Mouse (Mus musculus): ENCODE measurements around the gene Ahsa2. TPM values are rescaled to one million over a fixed set of nuclear protein-coding genes. Genes with fewer than 3 reads are reported as not detected.
A peak's percentile ranks its signal among the peaks of the same experiment; 100 is the strongest.
"Not testable (repeated sequence)": the region's sequence is repeated elsewhere in the genome, so short reads cannot be mapped to it uniquely, and the experiment has no call there.

The Ahsa2 gene
- 10 to 100 TPM; 40.8 to 55.9 (median 48.0) TPM for total RNA-seq (2022)

- peak; percentile 92 to 93 for DNase-seq (ENCODE audit: low spot score in 2 of 2)
Measured at GRCm38 (mm10) chr11:23497718-23498509, at the start of gene Ahsa2. TSS of gene Ahsa2 (minus strand) at chr11:23498030.

DNA sequence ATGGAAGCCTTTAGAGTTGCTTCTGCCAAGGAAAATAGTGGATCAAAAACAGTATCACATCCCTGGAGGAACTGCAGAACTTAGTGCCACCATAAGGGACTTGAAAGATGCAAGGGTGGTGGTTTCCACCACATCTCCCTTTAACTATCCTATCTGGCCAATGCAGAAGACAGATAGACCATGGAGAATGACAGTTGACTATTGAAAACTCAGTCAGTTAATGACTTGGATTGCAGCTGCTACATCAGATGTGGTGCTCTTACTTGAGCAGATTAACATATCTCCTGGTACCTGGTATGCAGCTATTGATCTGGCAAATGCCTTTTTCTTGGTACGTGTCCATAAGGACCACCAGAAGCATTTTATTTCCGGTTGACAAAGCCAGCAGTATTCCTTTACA lies 39.6 kb upstream of the Ahsa2 start:
- DNase-seq (ENCODE audit: low spot score in 2 of 2) = no peak

- DNase-seq (ENCODE audit: low spot score in 2 of 2) = peak; percentile 27 to 34
Measured at GRCm38 (mm10) chr11:23520473-23521205, 22.8 kb upstream of the Ahsa2 start, which contains the start of gene 1700093K21Rik. TSS of gene 1700093K21Rik (minus strand) at chr11:23521155.

- DNase-seq (ENCODE audit: low spot score in 2 of 2) = no peak
Measured at GRCm38 (mm10) chr11:23518981-23519380, 21.2 kb upstream of the Ahsa2 start.

DNA sequence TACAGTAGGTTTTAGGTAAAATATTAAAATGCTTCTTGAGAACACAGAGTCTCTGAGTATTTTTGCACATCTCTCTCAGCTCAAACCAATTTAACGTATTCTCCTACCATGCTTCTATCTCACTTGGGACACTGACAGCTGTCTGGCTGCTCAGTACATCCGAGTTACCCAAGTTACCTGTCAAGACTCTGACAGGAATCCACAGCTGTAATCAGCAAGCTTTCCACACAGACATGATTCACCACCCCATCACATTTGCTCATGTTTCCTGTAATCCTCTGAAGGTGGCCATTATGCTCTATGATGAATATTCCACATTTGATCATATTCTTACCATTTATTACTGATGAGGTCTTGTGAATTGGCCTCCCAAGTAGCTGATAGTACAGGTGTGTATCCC lies 17.5 kb upstream of the Ahsa2 start:
- DNase-seq (ENCODE audit: low spot score in 2 of 2) = no peak

DNA sequence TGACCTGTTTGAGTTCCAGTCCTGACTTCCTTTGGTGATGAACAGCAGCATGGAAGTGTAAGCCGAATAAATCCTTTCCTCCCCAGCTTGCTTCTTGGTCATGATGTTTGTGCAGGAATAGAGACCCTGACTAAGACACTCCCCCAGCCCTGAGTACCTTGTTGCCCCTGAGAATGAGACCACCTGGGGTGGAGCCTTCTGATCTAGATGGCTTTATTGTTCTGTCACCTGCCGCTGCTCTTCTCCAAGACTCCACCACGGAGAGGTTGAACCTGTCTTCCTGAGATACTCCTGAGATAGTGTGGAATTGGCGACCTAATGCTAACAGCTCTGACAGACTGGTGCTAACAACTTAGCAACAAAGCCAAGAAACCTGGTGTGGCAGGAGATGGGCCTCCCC lies 17.0 kb upstream of the Ahsa2 start:
- DNase-seq (ENCODE audit: low spot score in 2 of 2) = not testable (repeated sequence)

- DNase-seq (ENCODE audit: low spot score in 2 of 2) = not testable (repeated sequence)
Measured at GRCm38 (mm10) chr11:23504801-23505200, 7.0 kb upstream of the Ahsa2 start.

DNA sequence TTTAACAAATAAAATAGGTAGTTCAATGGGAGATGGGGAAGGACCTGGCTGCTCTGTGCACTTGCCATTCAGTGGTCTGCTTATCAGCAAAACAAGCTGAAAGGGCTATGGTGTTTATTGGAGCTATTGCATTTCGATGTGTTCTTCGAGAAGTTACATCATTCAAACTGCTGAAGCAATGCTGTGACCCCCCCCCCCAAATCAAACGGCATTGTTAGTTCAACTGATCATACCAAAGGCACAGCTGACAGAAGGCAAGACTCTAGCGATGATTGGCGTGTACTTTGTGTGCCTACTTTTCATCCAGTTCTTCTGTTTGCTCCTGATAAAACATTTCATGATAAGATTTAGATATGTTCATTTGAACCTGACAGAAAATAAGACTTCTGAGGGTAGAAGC lies 779 bp upstream of the Ahsa2 start:
- DNase-seq (ENCODE audit: low spot score in 2 of 2) = no peak

- DNase-seq (ENCODE audit: low spot score in 2 of 2) = peak; percentile 47 to 64
Measured at GRCm38 (mm10) chr11:23497335-23497717, 504 bp downstream of the Ahsa2 start.

GRCm38 (mm10) chr11:23496661-23497060 lies 1.2 kb downstream of the Ahsa2 start:
- peak in 1 of 2 experiments; percentile 13 for DNase-seq (ENCODE audit: low spot score in 2 of 2)

GRCm38 (mm10) chr11:23495231-23495630 lies 2.6 kb downstream of the Ahsa2 start:
- no peak for DNase-seq (ENCODE audit: low spot score in 2 of 2)

DNA sequence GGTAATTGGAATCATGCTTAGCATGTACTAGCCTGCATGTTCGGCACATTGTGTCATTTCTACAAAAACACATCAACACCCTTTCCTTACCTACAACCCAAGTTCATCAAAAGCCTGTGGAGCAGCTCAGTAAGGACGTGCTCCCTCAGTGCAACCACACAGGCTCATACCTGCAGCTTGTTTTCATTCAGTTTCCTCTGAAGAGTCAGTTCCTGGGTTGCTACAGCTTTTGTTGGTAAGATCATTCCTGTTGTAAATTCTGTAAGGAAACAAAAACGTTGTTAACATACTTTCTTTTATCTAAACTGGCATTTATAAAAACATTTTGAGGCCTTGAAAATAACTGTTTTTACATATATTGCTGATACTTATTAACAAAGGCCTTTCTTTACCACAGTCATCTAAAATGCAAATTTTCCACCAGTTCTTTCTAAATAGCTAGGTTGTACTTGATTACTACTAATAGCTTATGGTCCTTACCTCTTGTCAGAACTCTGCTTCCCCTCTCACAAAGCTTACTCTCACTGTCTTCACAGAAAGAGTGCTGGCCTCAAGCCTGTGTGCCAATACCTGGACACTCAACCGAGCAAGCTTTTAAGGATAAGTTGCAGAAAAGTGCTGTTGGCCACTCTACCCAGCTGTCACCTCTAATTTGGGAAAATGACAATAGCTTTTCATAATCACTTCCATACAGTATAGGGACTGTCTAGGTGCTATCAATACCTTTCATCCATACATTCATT lies 5.6 kb downstream of the Ahsa2 start:
- DNase-seq (ENCODE audit: low spot score in 2 of 2) = no peak

- DNase-seq (ENCODE audit: low spot score in 2 of 2) = no peak
Measured at GRCm38 (mm10) chr11:23489955-23490354, 7.9 kb downstream of the Ahsa2 start.

- not testable (repeated sequence) for DNase-seq (ENCODE audit: low spot score in 2 of 2)
Measured at GRCm38 (mm10) chr11:23465862-23466261, 32.0 kb downstream of the Ahsa2 start.

Small RNA genes lying within 50 kb of the gene (microRNA-seq; reads per million reads assigned to microRNA genes)
- 0 reads per million in 2 experiments for gene Gm47279

Other genes starting within 250 kb of the Ahsa2 start
- 10 to 100 TPM; 58.3 to 77.8 (median 67.6) TPM for gene Xpo1, start 242.0 kb downstream of the Ahsa2 start, total RNA-seq (2022)
- 10 to 100 TPM; 79.2 to 95.1 (median 91.7) TPM for gene Usp34, start 191.1 kb downstream of the Ahsa2 start, total RNA-seq (2022)
- under 1 TPM in 1 of 4 experiments, not detected in 3; 0.77 TPM for gene 1700093K21Rik, start 23.1 kb upstream of the Ahsa2 start, total RNA-seq (2022)
- gene 0610010F05Rik, start 135.6 kb upstream of the Ahsa2 start, total RNA-seq (2022) = 10 to 100 TPM; 28.6 to 31.1 (median 30.5) TPM
- gene Pus10, start 167.6 kb upstream of the Ahsa2 start, total RNA-seq (2022) = 10 to 100 TPM; 18.1 to 22.4 (median 20.3) TPM
- gene Pex13, start 167.9 kb upstream of the Ahsa2 start, total RNA-seq (2022) = 10 to 100 TPM; 21.4 to 30.5 (median 26.0) TPM